Mouse (Mus musculus) liver, embryonic 13.5 days (tissue): ENCODE measurements at regions not wholly inside any gene's neighbourhood (a gene's known extent, or its start where the extent isn't known, plus 50 kb on each side); places are given as distances from the start of the nearest gene placed in this dataset.

Experiments used
- ATAC-seq: fragments of 200-750 bp; cut with Nextera tagmentation; 2 replicates; pipeline ENCODE4 v1.8.0; 2017; ENCODE audit warnings: low read depth, mild to moderate bottlenecking, moderate number of reproducible peaks, moderate library complexity
- DNase-seq: peaks from one replicate; pipeline ENCODE4 v3.0.0; 2022
- H3K27ac ChIP-seq: fragments of 300-500 bp; sonication (generic); 2 replicates; pipeline ENCODE4 v1.5.1; 2015; ENCODE audit warnings: moderate library complexity, mild to moderate bottlenecking, inconsistent platforms
- H3K27me3 ChIP-seq: fragments of 300-500 bp; sonication (generic); 2 replicates; pipeline ENCODE4 v1.6.1; 2015; ENCODE audit warnings: mild to moderate bottlenecking, inconsistent platforms
- H3K36me3 ChIP-seq: fragments of 300-500 bp; sonication (generic); 2 replicates; pipeline ENCODE4 v1.6.1; 2015; ENCODE audit warnings: mild to moderate bottlenecking, inconsistent platforms
- H3K4me1 ChIP-seq: fragments of 300-500 bp; sonication (generic); replicated peaks from 2 replicates; pipeline ENCODE4 v1.6.1; 2015; ENCODE audit warnings: inconsistent platforms
- H3K4me2 ChIP-seq: fragments of 300-500 bp; sonication (generic); 2 replicates; pipeline ENCODE4 v1.6.1; 2015; ENCODE audit warnings: inconsistent platforms, mild to moderate bottlenecking, moderate library complexity
- H3K4me3 ChIP-seq: fragments of 300-500 bp; sonication (generic); replicated peaks from 2 replicates; pipeline ENCODE4 v1.5.1; 2015; ENCODE audit warnings: mild to moderate bottlenecking, inconsistent platforms
- H3K9ac ChIP-seq: fragments of 300-500 bp; sonication (generic); 2 replicates; pipeline ENCODE4 v1.6.1; 2015; ENCODE audit warnings: mild to moderate bottlenecking, inconsistent platforms
- H3K9me3 ChIP-seq: fragments of 300-500 bp; sonication (generic); replicated peaks from 2 replicates; pipeline ENCODE4 v1.6.1; 2016; ENCODE audit warnings: inconsistent platforms
- WGBS: fragments of 180-500 bp; shearing (Covaris S2); methylation state at CpG from one replicate; pipeline ENCODE4 v1.1.7; 2015; ENCODE audit not compliant: insufficient replicate concordance; 5-methylcytosine and 5-hydroxymethylcytosine counted together

DNA sequence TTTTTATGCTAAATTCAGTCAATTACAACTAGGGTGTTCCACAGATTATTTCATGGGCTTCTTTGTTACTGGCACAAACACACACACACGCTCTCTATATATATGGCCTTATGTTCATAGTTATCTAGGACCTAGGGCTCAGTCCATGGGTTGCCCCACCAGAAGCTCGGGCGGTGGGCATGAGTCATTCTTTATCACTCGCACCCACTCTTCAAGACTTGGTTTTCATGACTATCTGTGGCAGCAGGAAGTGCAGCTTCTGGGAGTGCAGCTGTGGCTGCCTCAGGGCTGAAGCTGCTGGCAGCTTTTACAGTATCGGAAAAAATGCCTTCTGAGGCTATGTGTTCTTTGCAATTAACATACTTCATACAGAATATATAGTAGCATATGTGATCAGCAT, 198.7 kb downstream of the Ipo11 start:
- peak; percentile 48 for ATAC-seq
- WGBS = 23% methylated on average over 5 of the region's 5 CpGs

DNA sequence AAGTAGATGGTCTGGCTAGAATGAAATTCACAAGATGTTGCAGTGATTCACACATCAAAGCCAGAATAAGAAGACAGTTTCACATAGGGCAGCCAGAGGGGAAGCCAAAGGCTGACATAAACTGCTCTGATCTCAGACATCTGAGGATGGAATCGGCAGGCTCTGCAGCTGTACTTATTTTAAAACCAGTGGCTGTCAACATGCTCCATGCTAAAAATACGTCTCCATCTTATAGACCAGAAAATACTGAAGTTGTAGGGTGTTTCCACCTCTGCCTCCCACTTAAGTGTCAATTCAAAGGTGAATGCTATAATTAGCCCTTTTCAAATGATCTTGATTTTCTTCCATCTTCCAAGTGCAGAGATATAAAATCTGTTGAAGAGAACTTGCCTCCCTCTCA, 202.4 kb downstream of the Ipo11 start:
- H3K4me1 ChIP-seq = no peaks in the 10 kb centered on the region; the same call in 1 of the 2 replicates
- WGBS = 51% methylated on average over 2 of the region's 2 CpGs
- DNase-seq (no peak), ATAC-seq (no peak)
- no peak overlapping the region for H3K9ac ChIP-seq
- no peaks in the 10 kb centered on the region for H3K9me3 ChIP-seq
- H3K4me3 ChIP-seq = no peak overlapping the region
- H3K27ac ChIP-seq = no peak overlapping the region
- no peak overlapping the region for H3K4me2 ChIP-seq
- H3K36me3 ChIP-seq = no peaks in the 10 kb centered on the region
- H3K27me3 ChIP-seq = no peaks in the 10 kb centered on the region

More for the DNA sequence above, 198.7 kb downstream of the Ipo11 start:
- Histone ChIP-seq H3K9ac (no peak overlapping the region), H3K4me2 (no peak overlapping the region), H3K27me3 (no peaks in the 10 kb centered on the region), H3K27ac (no peak overlapping the region), H3K4me1 (no peaks in the 10 kb centered on the region; the same call in 1 of the 2 replicates), H3K36me3 (no peaks in the 10 kb centered on the region), H3K4me3 (no peak overlapping the region), H3K9me3 (no peaks in the 10 kb centered on the region)
- DNase-seq = peak; percentile 9

DNA sequence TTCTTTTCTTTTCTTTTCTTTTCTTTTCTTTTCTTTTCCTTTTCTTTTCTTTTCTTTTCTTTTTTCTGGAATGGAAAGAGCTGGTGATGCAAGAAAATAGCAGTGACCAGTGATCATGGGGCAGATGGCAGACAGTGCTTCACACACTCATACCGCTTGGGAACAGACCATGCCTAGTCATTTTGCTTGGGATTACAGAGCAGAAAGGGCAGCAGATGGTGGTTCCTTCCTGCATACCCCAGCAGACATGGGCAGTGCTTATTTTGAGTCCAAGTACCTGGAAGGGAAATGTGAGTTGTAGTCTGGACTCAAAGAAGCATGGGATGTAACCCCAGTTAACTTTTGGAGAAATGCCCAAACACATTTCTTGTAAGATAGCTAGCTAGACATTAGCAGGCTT, 203.9 kb downstream of the Ipo11 start:
- no peaks in the 10 kb centered on the region for H3K36me3 ChIP-seq
- no peak overlapping the region for H3K9ac ChIP-seq
- H3K9me3 ChIP-seq = no peaks in the 10 kb centered on the region
- DNase-seq (no peak), ATAC-seq (no peak)
- no peaks in the 10 kb centered on the region for H3K4me1 ChIP-seq
- no peak overlapping the region for H3K27ac ChIP-seq
- no peak overlapping the region for H3K4me3 ChIP-seq
- no peaks in the 10 kb centered on the region for H3K27me3 ChIP-seq
- 63% methylated on average over 1 of the region's 1 CpGs for WGBS
- H3K4me2 ChIP-seq = no peak overlapping the region

DNA sequence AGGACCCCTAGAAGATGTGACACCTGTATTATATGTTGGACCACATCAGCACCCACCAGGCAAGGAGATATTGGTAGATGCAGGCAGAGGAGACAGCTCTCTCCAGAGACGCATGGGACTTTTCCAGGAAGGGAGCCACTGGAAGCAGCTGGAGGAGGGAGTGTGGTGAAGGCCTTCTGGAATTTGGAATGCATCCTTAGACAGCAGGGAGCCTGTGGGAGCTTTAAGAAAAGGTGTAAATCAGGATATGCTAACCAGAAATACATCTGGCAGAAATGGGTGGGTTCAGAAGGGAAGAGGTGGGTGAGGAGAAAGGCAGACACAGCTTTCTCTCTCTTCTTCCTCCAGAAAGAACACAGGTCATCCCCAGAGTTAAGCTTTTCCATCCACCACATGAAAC, 213.4 kb downstream of the Ipo11 start:
- no peak overlapping the region for H3K9ac ChIP-seq
- no peak for ATAC-seq
- 69% methylated on average over 1 of the region's 1 CpGs for WGBS

DNA sequence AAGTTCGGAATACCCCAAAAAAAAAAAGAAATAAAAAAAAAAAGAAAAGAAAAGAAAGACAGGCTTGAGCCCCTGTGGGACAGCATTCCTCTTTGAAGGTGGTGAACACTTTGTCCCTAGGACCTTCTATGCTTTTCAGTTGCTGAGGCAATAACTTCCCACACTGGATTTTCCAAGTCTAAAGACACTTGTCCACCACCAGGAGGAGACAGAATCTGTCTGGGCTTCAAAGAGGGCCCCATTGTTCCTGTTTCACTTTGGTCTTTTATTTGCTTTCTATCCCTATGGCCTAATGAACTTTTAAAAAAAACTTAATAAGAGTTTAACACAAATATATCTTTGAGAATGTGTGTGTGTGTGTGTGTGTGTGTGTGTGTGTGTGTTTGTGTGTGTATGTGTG, 215.6 kb downstream of the Ipo11 start:
- Histone ChIP-seq H3K9me3 (no peaks in the 10 kb centered on the region), H3K9ac (no peak overlapping the region), H3K36me3 (no peaks in the 10 kb centered on the region), H3K27me3 (no peaks in the 10 kb centered on the region), H3K4me3 (no peak overlapping the region), H3K27ac (no peak overlapping the region), H3K4me2 (no peak overlapping the region), H3K4me1 (no peaks in the 10 kb centered on the region)
- no peak for ATAC-seq
- 59% methylated on average over 1 of the region's 1 CpGs for WGBS
- DNase-seq = no peak

More for the DNA sequence above, 213.4 kb downstream of the Ipo11 start:
- H3K4me2 ChIP-seq = no peak overlapping the region
- no peak overlapping the region for H3K27ac ChIP-seq
- H3K9me3 ChIP-seq = no peaks in the 10 kb centered on the region
- no peak for DNase-seq
- H3K4me1 ChIP-seq = no peaks in the 10 kb centered on the region
- no peaks in the 10 kb centered on the region for H3K27me3 ChIP-seq
- H3K36me3 ChIP-seq = no peaks in the 10 kb centered on the region
- H3K4me3 ChIP-seq = no peak overlapping the region

DNA sequence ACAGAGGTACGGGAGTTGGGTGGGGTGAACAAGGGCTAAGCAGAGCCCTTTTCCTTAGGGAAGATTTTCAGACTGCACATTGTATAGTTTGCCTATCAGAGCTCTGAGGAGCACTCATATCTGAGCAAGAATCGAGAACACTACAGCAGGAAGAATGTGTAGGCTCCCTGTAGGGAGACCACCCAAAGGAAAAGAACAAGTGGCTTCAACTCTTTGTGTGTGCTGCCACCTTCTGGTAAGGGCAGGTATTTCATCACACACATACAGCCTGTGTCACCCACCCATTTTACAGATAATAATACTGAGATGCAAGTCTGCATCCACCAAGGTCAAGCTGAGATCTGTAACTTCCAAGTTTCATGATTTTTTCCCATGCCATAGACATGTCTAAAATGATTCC, 221.0 kb downstream of the Ipo11 start:
- H3K4me1 ChIP-seq = no peaks in the 10 kb centered on the region
- H3K27ac ChIP-seq = no peak overlapping the region
- no peaks in the 10 kb centered on the region for H3K9me3 ChIP-seq
- H3K27me3 ChIP-seq = no peaks in the 10 kb centered on the region
- no peaks in the 10 kb centered on the region for H3K36me3 ChIP-seq
- no peak overlapping the region for H3K4me3 ChIP-seq
- no peak for DNase-seq
- no peak for ATAC-seq
- WGBS = 52% methylated on average over 2 of the region's 2 CpGs
- H3K4me2 ChIP-seq = no peak overlapping the region
- no peak overlapping the region for H3K9ac ChIP-seq

DNA sequence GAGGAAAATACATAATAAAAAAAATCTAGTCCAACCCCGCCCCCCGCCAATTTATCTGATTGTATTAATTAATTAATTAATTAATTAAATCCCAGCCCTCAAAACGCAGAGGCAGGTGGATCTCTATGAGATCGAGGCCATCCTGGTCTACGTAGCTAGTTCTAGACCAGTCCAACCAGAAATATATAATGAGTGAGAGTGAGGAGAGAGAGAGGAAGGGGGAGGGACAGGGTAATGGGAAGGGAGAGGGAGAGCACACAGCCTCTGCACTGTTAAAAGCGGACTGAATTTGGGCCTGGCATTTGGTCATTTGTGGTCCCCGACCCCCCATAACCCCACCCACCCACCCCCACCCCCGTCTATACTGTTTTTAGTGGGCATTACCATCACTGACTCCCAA, 221.5 kb downstream of the Ipo11 start:
- no peaks in the 10 kb centered on the region for H3K27me3 ChIP-seq
- H3K36me3 ChIP-seq = no peaks in the 10 kb centered on the region
- 60% methylated on average over 8 of the region's 8 CpGs for WGBS
- H3K4me1 ChIP-seq = no peaks in the 10 kb centered on the region
- no peak overlapping the region for H3K9ac ChIP-seq
- no peak overlapping the region for H3K27ac ChIP-seq
- H3K9me3 ChIP-seq = no peaks in the 10 kb centered on the region
- ATAC-seq (no peak), DNase-seq (no peak)
- H3K4me3 ChIP-seq = no peak overlapping the region
- H3K4me2 ChIP-seq = no peak overlapping the region

DNA sequence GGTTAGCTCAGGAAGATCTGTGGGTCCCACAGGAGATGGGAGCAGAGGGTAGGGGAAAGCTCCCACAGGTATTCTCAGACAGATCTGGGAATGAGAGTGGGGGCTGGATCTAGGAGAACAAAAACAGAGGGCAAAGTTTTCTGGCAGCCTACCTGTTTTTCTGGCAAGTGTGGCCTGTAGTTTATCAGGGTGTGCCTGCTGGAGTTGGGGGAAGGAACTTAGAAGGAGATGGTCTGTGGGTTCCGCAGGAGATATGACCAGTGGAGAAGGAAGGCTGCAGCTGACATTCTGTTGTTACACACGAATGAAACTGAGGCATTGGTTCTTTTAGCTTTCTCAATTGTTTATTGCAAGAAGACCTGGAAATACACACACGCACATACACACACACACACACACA, 226.2 kb downstream of the Ipo11 start:
- H3K36me3 ChIP-seq = no peaks in the 10 kb centered on the region
- ATAC-seq = no peak
- whole genome bisulfite sequencing = 27% methylated on average over 3 of the region's 3 CpGs

DNA sequence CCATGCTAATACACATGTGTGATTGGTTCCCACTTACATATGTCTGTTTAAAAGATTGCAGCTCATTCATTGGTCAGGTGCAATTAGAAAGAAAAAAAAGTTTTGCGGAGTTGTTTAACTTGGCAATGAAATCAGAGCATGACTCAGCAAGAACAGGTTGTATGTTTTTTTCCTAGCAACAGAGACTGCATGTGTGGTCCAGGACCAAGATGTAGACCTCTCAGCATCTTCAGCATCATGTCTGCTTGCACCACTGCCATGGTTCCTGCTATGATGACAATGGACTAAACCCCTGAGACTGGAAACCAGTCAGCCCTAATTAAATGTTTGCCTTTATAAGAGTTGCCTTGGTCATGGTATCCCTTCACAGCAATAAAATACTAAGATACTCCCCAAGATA, 236.4 kb downstream of the Ipo11 start:
- no peaks in the 10 kb centered on the region for H3K4me1 ChIP-seq
- DNase-seq = no peak
- no peak overlapping the region for H3K27ac ChIP-seq
- H3K4me3 ChIP-seq = no peak overlapping the region
- ATAC-seq = no peak
- no peaks in the 10 kb centered on the region for H3K27me3 ChIP-seq
- no peak overlapping the region for H3K9ac ChIP-seq
- 92% methylated on average over 1 of the region's 1 CpGs for WGBS
- no peaks in the 10 kb centered on the region for H3K9me3 ChIP-seq
- no peak overlapping the region for H3K4me2 ChIP-seq
- no peaks in the 10 kb centered on the region for H3K36me3 ChIP-seq

More for the DNA sequence above, 226.2 kb downstream of the Ipo11 start:
- no peak overlapping the region for H3K4me3 ChIP-seq
- no peaks in the 10 kb centered on the region for H3K4me1 ChIP-seq
- no peaks in the 10 kb centered on the region for H3K9me3 ChIP-seq
- H3K9ac ChIP-seq = no peak overlapping the region
- no peaks in the 10 kb centered on the region for H3K27me3 ChIP-seq
- no peak overlapping the region for H3K27ac ChIP-seq
- no peak overlapping the region for H3K4me2 ChIP-seq
- DNase-seq = no peak

DNA sequence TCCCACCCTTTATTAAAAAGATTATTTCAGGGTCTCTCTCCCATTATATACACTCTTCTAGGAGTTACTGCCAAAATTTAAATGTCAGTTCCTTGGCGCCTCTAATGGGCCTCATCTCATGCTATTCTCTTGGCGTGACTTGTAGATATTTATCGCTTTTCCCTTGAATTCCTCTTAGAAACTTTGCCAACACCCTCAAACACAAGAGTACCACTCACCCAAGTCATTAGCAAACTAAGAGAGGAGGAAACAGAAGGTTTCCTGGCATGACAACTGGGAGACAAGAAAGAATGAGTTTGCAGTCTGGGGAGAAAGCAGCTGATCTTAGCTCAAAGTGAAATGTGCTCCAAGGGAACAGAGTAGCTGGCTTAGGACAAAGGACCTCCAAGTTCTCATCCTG, 236.8 kb downstream of the Ipo11 start:
- Histone ChIP-seq H3K9ac (no peak overlapping the region), H3K9me3 (no peaks in the 10 kb centered on the region), H3K36me3 (no peaks in the 10 kb centered on the region), H3K27ac (no peak overlapping the region), H3K4me2 (no peak overlapping the region), H3K27me3 (no peaks in the 10 kb centered on the region), H3K4me3 (no peak overlapping the region), H3K4me1 (no peaks in the 10 kb centered on the region)
- DNase-seq (no peak), ATAC-seq (no peak)
- WGBS = 54% methylated on average over 3 of the region's 3 CpGs

DNA sequence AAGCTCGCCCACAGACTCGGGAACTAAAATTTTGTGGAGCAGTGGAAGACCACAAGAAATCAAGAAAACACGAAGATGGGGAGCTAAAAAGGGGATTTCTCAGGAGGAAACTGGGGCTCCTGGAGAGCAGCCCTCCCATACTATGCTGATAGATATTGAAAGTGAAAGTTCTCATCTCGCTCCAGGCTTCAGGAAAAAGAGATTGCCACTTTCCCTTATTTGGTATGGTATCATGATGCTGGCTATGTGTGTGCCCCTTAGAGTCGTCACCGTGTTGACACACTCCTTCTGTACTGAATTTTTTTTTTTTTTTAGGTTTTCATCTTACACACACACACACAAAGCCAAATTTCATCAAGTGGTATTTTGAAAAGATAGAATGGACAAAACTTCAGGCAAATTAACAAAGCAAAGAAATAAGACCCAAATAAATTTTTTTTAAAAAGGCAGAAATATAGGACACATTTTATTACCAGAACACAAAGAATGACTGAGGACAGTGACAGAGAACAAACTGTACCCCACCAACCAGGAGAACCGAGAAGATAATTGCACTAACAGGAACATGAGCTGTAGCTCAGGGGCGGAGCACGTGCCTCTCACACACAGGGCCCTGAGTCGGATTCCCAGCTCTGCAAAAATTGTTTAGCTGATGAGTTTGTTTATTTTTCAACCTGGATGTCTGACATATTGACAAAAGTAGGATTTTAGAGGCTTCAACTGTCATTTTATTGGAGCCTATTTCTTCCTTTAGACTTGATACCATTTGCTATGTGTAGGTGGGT, 244.8 kb downstream of the Ipo11 start:
- 55% methylated on average over 10 of the region's 10 CpGs for WGBS
- Histone ChIP-seq H3K4me1 (no peaks in the 10 kb centered on the region), H3K9ac (no peak overlapping the region), H3K27ac (no peak overlapping the region), H3K9me3 (no peaks in the 10 kb centered on the region), H3K36me3 (no peaks in the 10 kb centered on the region), H3K4me3 (no peak overlapping the region), H3K4me2 (no peak overlapping the region), H3K27me3 (no peaks in the 10 kb centered on the region)
- no peak for DNase-seq
- no peak for ATAC-seq

DNA sequence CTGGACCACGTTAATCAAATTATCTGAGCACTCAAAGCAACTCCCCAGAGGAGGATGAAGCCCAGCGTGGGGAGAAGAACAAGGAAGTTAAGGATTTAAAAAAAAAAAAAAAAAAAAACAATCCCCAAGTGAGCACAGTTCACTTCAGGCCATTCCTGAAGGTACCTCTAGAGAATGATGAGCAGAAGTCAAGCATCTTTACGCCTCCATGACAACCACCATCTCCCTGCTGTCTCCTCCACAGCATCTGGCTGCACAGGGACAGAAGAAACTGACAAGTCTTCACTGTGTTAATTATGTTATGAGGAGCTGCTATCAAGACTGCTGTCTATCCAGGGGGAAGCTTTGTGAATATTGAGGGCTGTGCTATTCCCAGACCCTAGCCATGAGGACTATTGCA, 246.6 kb downstream of the Ipo11 start:
- Histone ChIP-seq H3K36me3 (no peaks in the 10 kb centered on the region), H3K4me1 (no peaks in the 10 kb centered on the region), H3K4me2 (no peak overlapping the region), H3K9me3 (no peaks in the 10 kb centered on the region), H3K4me3 (no peak overlapping the region), H3K27me3 (no peaks in the 10 kb centered on the region), H3K9ac (no peak overlapping the region), H3K27ac (no peak overlapping the region)
- no peak for ATAC-seq
- WGBS = 50% methylated on average over 3 of the region's 3 CpGs
- DNase-seq = no peak
